Mouse (Mus musculus) lung, embryonic 14.5 days (tissue): ENCODE results near the gene BC025920. TPM values are rescaled to one million over a fixed set of nuclear protein-coding genes. Genes with fewer than 3 reads are reported as not detected.
A peak's percentile ranks its signal among the peaks of the same experiment; 100 is the strongest.

Experiments
- ATAC-seq: fragments of 200-750 bp; cut with Nextera tagmentation; 2 replicates; pipeline ENCODE4 v1.8.0; 2017; ENCODE audit warnings: mild to moderate bottlenecking, moderate TSS enrichment, moderate library complexity; ENCODE audit not compliant: insufficient read depth
- DNase-seq: peaks from one replicate; pipeline ENCODE4 v3.0.0-alpha.2; 2015
- H3K27ac ChIP-seq: fragments of 300-500 bp; sonication (generic); 2 replicates; pipeline ENCODE4 v1.5.1; 2014; ENCODE audit warnings: low read depth, mild to moderate bottlenecking, moderate library complexity
- H3K27me3 ChIP-seq: fragments of 300-500 bp; sonication (generic); 2 replicates; pipeline ENCODE4 v1.6.1; 2014; ENCODE audit warnings: low read length, control low read depth; ENCODE audit not compliant: insufficient read depth
- H3K36me3 ChIP-seq: fragments of 300-500 bp; sonication (generic); 2 replicates; pipeline ENCODE4 v1.6.1; 2014; ENCODE audit warnings: control low read depth; ENCODE audit not compliant: insufficient read depth
- H3K4me1 ChIP-seq: fragments of 300-500 bp; sonication (generic); 2 replicates; pipeline ENCODE4 v1.6.1; 2014; ENCODE audit warnings: antibody characterized with exemption, control low read depth; ENCODE audit not compliant: insufficient read depth
- H3K4me2 ChIP-seq: fragments of 300-500 bp; sonication (generic); 2 replicates; pipeline ENCODE4 v1.6.1; 2014; ENCODE audit warnings: mild to moderate bottlenecking
- H3K4me3 ChIP-seq: fragments of 300-500 bp; sonication (generic); 2 replicates; pipeline ENCODE4 v1.5.1; 2014; ENCODE audit warnings: low read depth, low read length
- H3K9ac ChIP-seq: fragments of 300-500 bp; sonication (generic); 2 replicates; pipeline ENCODE4 v1.6.1; 2014
- H3K9me3 ChIP-seq: fragments of 300-500 bp; sonication (generic); 2 replicates; pipeline ENCODE4 v1.6.1; 2016; ENCODE audit warnings: low read depth, low read length, control low read depth
- CTCF ChIP-seq: IDR thresholded peaks from 2 replicates; pipeline ENCODE4 v1.5.1; 2016; ENCODE audit warnings: antibody characterized with exemption, low read depth
- WGBS: fragments of 180-500 bp; shearing (Covaris S2); extraction: QIAGEN DNeasy Blood & Tissue Kit; methylation state at CpG from one replicate; pipeline ENCODE4 v1.1.7; 2014; 5-methylcytosine and 5-hydroxymethylcytosine counted together
- polyA plus RNA-seq: library from polyadenylated mRNA; unstranded; fragments of >200 nt; fragmentation: Nextera tagmentation; extraction: Ambion mirVana; gene quantifications from 2 replicates; pipeline ENCODE4 v1.2.1, GENCODE M21; 2014

The BC025920 gene
- polyA plus RNA-seq, 1 experiment from 2014 or later, result 0.61 TPM

GRCm38 (mm10) chr10:81588739-81589138, 17.3 kb upstream of the BC025920 start:
- no peaks in the 10 kb centered on the region for H3K9me3 ChIP-seq
- peaks cover 3% of the 10 kb centered on the region for H3K27me3 ChIP-seq
- no peak for ATAC-seq
- no peaks in the 10 kb centered on the region for H3K4me1 ChIP-seq
- H3K4me3 ChIP-seq, result no peak overlapping the region
- DNase-seq, result no peak
- no peak overlapping the region for H3K4me2 ChIP-seq
- TF ChIP-seq CTCF, result no peak
- 57% methylated on average over 7 of the region's 7 CpGs for WGBS
- H3K27ac ChIP-seq, result no peak overlapping the region
- no peak overlapping the region for H3K9ac ChIP-seq
- peaks cover 50% of the 10 kb centered on the region for H3K36me3 ChIP-seq

- WGBS, result 47% methylated on average over 9 of the region's 9 CpGs
- no peak overlapping the region for H3K27ac ChIP-seq
- H3K27me3 ChIP-seq, result peaks cover 17% of the 10 kb centered on the region
- no peak for TF ChIP-seq CTCF
- no peaks in the 10 kb centered on the region for H3K9me3 ChIP-seq
- ATAC-seq (0 out of 2 replicates have a peak, but pooled peaks have one; percentile 4), DNase-seq (no peak)
- H3K4me1 ChIP-seq, result 0 out of 2 replicates have a peak, but pooled peaks cover 7% of the 10 kb centered on the region
- no peak overlapping the region for H3K9ac ChIP-seq
- no peak overlapping the region for H3K4me3 ChIP-seq
- H3K36me3 ChIP-seq, result peaks cover 23% of the 10 kb centered on the region
- no peak overlapping the region for H3K4me2 ChIP-seq
Observed at GRCm38 (mm10) chr10:81591846-81592245, 14.2 kb upstream of the BC025920 start.

- Histone ChIP-seq H3K4me2 (no peak overlapping the region), H3K27me3 (peaks cover 17% of the 10 kb centered on the region), H3K36me3 (peaks cover 15% of the 10 kb centered on the region), H3K4me3 (no peak overlapping the region), H3K9me3 (no peaks in the 10 kb centered on the region), H3K4me1 (peaks cover 12% of the 10 kb centered on the region), H3K27ac (no peak overlapping the region), H3K9ac (no peak overlapping the region)
- no peak for ATAC-seq
- no peak for DNase-seq
- WGBS, result 76% methylated on average over 7 of the region's 7 CpGs
- TF ChIP-seq CTCF, result no peak
Observed at GRCm38 (mm10) chr10:81592631-81593030, 13.4 kb upstream of the BC025920 start.

GRCm38 (mm10) chr10:81593223-81593622, 12.8 kb upstream of the BC025920 start:
- no peak for ATAC-seq
- Histone ChIP-seq H3K27me3 (peaks cover 17% of the 10 kb centered on the region), H3K4me2 (no peak overlapping the region), H3K9ac (no peak overlapping the region), H3K27ac (no peak overlapping the region), H3K36me3 (0 out of 2 replicates have a peak, but pooled peaks cover 9% of the 10 kb centered on the region), H3K4me1 (peaks cover 16% of the 10 kb centered on the region), H3K4me3 (no peak overlapping the region), H3K9me3 (no peaks in the 10 kb centered on the region)
- no peak for DNase-seq
- 48% methylated on average over 4 of the region's 4 CpGs for WGBS
- no peak for TF ChIP-seq CTCF

GRCm38 (mm10) chr10:81593935-81594334, 12.1 kb upstream of the BC025920 start:
- Histone ChIP-seq H3K4me2 (no peak overlapping the region), H3K27me3 (peaks cover 17% of the 10 kb centered on the region), H3K36me3 (0 out of 2 replicates have a peak, but pooled peaks cover 5% of the 10 kb centered on the region), H3K4me1 (peaks cover 16% of the 10 kb centered on the region), H3K9me3 (no peaks in the 10 kb centered on the region), H3K9ac (no peak overlapping the region), H3K27ac (no peak overlapping the region), H3K4me3 (no peak overlapping the region)
- 55% methylated on average over 18 of the region's 18 CpGs for WGBS
- TF ChIP-seq CTCF, result no peak
- DNase-seq (no peak), ATAC-seq (no peak)

- DNase-seq, result no peak
- TF ChIP-seq CTCF, result no peak
- Histone ChIP-seq H3K9ac (no peak overlapping the region), H3K4me3 (no peak overlapping the region), H3K4me2 (no peak overlapping the region), H3K9me3 (no peaks in the 10 kb centered on the region), H3K4me1 (peaks cover 16% of the 10 kb centered on the region), H3K27ac (no peak overlapping the region), H3K27me3 (peaks cover 17% of the 10 kb centered on the region), H3K36me3 (no peaks in the 10 kb centered on the region)
- ATAC-seq, result no peak
- 29% methylated on average over 5 of the region's 5 CpGs for WGBS
Observed at GRCm38 (mm10) chr10:81595599-81595998, 10.5 kb upstream of the BC025920 start.

GRCm38 (mm10) chr10:81596611-81597010, 9.5 kb upstream of the BC025920 start:
- no peaks in the 10 kb centered on the region for H3K36me3 ChIP-seq
- ATAC-seq, result no peak
- WGBS, result 3% methylated on average over 10 of the region's 10 CpGs
- peaks cover 17% of the 10 kb centered on the region for H3K27me3 ChIP-seq
- peak overlapping the region; percentile 27 for H3K9ac ChIP-seq
- H3K4me3 ChIP-seq, result peak overlapping the region; percentile 25
- H3K4me1 ChIP-seq, result peaks cover 21% of the 10 kb centered on the region
- peak overlapping the region; percentile 60 for H3K4me2 ChIP-seq
- TF ChIP-seq CTCF, result no peak
- DNase-seq, result peak; percentile 57
- peak overlapping the region; percentile 83 for H3K27ac ChIP-seq
- H3K9me3 ChIP-seq, result no peaks in the 10 kb centered on the region
